Mouse (Mus musculus) gastrocnemius, adult 8-10 months (tissue): ENCODE measurements at regions not wholly inside any gene's neighbourhood (a gene's known extent, or its start where the extent isn't known, plus 50 kb on each side); places are given as distances from the start of the nearest gene placed in this dataset.

Experiments
- DNase-seq, 2 experiments: peaks; one replicate each; pipeline ENCODE4 v3.0.0; 2022; ENCODE audit warnings: low spot score in 2 of 2

- DNase-seq, result no peak
These were observed 162.0 kb upstream of the Jun start for GRCm38 (mm10) chr4:95214026-95214425.

GRCm38 (mm10) chr4:95215187-95215586 is 163.2 kb upstream of the Jun start:
- no peak for DNase-seq

- DNase-seq, result no peak
These were observed 178.4 kb upstream of the Jun start for GRCm38 (mm10) chr4:95230461-95230860.

GRCm38 (mm10) chr4:95233034-95233433 is 181.0 kb upstream of the Jun start:
- DNase-seq, result no peak

- DNase-seq, result peak; percentile 26 to 38
These were observed 182.1 kb upstream of the Jun start for GRCm38 (mm10) chr4:95234030-95234555.

GRCm38 (mm10) chr4:95247977-95248376 is 196.0 kb upstream of the Jun start:
- DNase-seq, result no peak

GRCm38 (mm10) chr4:95249031-95249430 is 197.0 kb upstream of the Jun start:
- no peak for DNase-seq

GRCm38 (mm10) chr4:95250083-95250482 is 198.1 kb upstream of the Jun start:
- no peak for DNase-seq

- DNase-seq, result no peak
These were observed 217.7 kb upstream of the Jun start for GRCm38 (mm10) chr4:95269766-95270165.

- DNase-seq, result no peak
These were observed 218.4 kb upstream of the Jun start for GRCm38 (mm10) chr4:95270389-95270788.

GRCm38 (mm10) chr4:95276231-95276630 is 224.2 kb upstream of the Jun start:
- DNase-seq, result no peak

GRCm38 (mm10) chr4:95277989-95278713 is 226.1 kb upstream of the Jun start:
- DNase-seq, result no peak

GRCm38 (mm10) chr4:95278714-95279095 is 226.7 kb upstream of the Jun start:
- peak in 1 of 2 experiments; percentile 20 for DNase-seq

GRCm38 (mm10) chr4:95279200-95279599 is 227.2 kb upstream of the Jun start:
- DNase-seq, result no peak

- no peak for DNase-seq
These were observed 230.1 kb upstream of the Jun start for GRCm38 (mm10) chr4:95282083-95282482.

GRCm38 (mm10) chr4:95283789-95284188 is 231.8 kb upstream of the Jun start:
- peak; percentile 60 to 61 for DNase-seq

- no peak for DNase-seq
These were observed 232.2 kb upstream of the Jun start for GRCm38 (mm10) chr4:95284192-95284591.

GRCm38 (mm10) chr4:95284696-95285095 is 232.7 kb upstream of the Jun start:
- DNase-seq, result no peak

GRCm38 (mm10) chr4:95290321-95290720 is 238.3 kb upstream of the Jun start:
- peak in 1 of 2 experiments; percentile 58 for DNase-seq

GRCm38 (mm10) chr4:95294110-95294509 is 242.1 kb upstream of the Jun start:
- no peak for DNase-seq

- DNase-seq, result no peak
These were observed 249.9 kb upstream of the Jun start for GRCm38 (mm10) chr4:95301907-95302306.

GRCm38 (mm10) chr4:95303337-95303736 is 251.3 kb upstream of the Jun start:
- DNase-seq, result peak in 1 of 2 experiments; percentile 18

GRCm38 (mm10) chr4:95304006-95304405 is 252.0 kb upstream of the Jun start:
- DNase-seq, result no peak
